Mouse (Mus musculus) G1E (cell line): Measurements from ENCODE around the gene R3hcc1l.

Experiments used
- CTCF ChIP-seq: IDR thresholded peaks from 2 replicates; pipeline ENCODE4 v1.5.1; 2012; ENCODE audit warnings: low read depth, low read length, inconsistent platforms, mixed read lengths
- GATA1 ChIP-seq: IDR thresholded peaks from 2 replicates; pipeline ENCODE4 v1.6.1; 2012; ENCODE audit warnings: borderline replicate concordance, low read length, inconsistent platforms, mixed read lengths

GRCm38 (mm10) chr19:42611746-42612145 lies 93.2 kb downstream of the R3hcc1l start:
- TF ChIP-seq CTCF: no peak
- no peak for TF ChIP-seq GATA1
